Mouse (Mus musculus) thymus, postnatal 0 days (tissue): ENCODE data around the gene Krtap1-3. TPM values are rescaled to one million over a fixed set of nuclear protein-coding genes. Genes with fewer than 3 reads are reported as not detected.
"Not testable (repeated sequence)": the region's sequence is repeated elsewhere in the genome, so short reads cannot be mapped to it uniquely, and the experiment has no call there.

ENCODE experiments used
- DNase-seq: peaks from one replicate; pipeline ENCODE4 v3.0.0-alpha.2; 2015; ENCODE audit warnings: low spot score
- polyA plus RNA-seq: library from polyadenylated mRNA; unstranded; fragments of >200 nt; fragmentation: Nextera tagmentation; extraction: Ambion mirVana; gene quantifications from 2 replicates; pipeline ENCODE4 v1.2.1, GENCODE M21; 2015

Gene Krtap1-3
- polyA plus RNA-seq = not detected in 2 replicates

DNA sequence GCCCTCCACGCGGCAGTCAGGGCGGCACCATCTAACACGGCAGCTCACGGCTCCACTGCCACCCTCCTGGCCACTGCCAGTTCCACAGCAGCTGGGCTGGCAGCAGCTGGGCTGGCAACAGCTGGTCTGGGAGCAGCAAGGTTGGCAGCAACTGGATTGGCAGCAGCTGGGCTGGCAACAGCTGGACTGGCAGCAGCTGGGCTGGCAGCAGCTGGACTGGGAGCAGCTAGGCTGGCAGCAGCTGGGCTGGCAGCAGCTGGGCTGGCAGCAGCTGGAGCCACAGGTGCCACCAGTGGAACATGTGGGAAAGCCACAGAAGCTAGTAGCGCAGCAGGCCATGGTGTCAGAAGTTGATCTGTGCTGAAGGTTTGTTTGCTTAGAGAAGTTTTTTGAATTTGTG is at the start of gene Krtap1-3:
Gene Krtap1-3, minus strand, starts transcription at position 359 of the 400 bp plus-strand sequence.
- no peak for DNase-seq

DNA sequence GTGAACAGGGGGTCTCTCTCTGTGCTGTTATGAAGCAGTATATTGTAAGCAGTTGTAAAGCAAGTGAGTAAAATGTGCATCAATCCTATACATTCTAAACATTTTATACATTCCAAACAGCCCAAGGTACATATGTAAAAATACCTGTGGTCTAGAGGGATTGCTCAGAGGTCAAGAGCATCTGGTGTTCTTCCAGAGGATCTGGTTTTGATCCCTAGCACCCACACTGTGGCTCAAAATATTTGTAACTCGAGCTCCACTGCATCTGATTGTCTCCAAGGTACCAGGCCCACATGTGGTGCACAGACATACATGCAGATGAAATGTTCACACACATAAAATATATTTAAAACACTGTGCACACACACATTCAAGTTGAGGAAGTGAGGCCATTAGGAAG is 49.8 kb upstream of the Krtap1-3 start:
- no peak for DNase-seq

DNA sequence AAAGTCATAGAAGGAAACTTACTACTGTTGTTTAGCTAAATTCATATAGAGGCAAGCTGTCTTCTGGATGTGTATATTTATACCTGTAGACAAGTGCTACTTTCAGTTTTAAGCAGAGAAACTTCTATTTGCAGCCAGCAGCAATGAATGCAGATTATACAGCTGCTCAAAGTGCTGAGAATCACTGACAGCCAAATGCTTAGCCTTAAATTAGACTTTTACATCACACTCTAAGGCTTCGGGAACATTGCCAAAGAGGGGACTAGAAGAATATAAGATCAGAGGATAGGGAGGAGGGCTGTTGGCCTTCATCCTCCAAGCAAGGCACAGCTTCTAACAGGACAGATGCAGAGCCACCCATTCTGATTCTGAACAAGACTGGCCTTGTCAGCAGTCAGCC is 45.9 kb upstream of the Krtap1-3 start:
- no peak for DNase-seq

DNA sequence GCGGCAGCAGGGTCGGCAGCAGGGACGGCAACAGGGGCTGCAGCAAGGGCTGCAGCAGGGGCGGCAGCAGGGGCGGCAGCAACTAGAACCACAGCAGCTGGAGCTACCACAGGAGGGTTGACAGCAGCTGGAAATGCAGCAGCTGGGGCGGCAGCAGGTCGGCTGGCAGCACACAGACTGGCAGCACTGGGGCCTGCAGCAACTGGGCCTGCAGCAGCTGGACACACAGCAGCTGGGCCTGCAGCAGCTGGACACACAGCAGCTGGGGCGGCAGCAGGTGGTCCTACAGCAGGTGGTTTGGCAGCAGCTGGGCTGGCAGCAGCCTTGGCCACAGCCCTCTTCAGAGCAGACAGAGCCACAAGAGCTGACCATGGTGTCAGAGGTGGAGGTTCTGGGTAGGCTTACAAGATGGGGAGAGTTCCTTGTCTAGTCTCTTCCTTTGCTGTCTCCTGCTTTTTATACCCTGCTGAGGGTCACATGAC is 43.6 kb upstream of the Krtap1-3 start, which contains the start of gene Krtap4-2:
Gene Krtap4-2, minus strand, starts transcription at position 432 of the 482 bp plus-strand sequence.
- DNase-seq = no peak

DNA sequence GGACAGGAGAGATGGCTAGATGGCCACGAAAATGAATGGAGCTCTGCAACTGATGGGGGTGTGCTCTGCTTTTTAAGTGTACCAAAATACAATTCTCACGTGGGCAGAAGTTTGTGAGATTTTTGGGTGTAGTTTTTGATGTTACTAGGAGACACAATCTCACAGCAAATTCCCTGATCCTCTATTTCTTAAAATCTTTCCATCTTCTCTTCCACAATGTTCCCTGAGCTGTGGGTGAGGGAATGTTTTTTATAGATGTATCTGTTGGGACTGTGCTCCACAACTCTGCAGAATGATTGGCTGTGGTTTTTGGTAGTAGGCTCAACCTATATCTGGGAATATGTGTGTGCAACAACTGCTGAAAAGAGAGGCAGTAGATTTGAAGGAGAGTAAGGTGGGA is 42.2 kb upstream of the Krtap1-3 start:
- DNase-seq = no peak

DNA sequence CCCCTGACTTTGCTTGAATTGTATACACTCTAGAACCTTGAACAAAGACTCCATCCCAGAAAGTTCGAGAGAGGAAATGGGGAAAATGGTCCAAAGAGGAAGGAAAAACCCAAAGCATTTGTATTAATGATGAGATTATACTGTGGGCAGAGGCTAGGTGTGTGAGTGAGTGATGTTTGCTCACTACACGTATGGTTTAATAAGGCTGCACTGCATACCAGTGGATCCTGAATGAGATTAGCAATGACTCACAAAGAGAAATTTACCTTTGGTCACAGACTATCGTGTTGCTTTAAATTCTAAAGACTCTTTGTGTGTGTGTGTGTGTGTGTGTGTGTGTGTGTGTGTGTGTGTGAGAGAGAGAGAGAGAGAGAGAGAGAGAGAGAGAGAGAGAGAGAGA is 39.8 kb upstream of the Krtap1-3 start:
- DNase-seq = no peak

DNA sequence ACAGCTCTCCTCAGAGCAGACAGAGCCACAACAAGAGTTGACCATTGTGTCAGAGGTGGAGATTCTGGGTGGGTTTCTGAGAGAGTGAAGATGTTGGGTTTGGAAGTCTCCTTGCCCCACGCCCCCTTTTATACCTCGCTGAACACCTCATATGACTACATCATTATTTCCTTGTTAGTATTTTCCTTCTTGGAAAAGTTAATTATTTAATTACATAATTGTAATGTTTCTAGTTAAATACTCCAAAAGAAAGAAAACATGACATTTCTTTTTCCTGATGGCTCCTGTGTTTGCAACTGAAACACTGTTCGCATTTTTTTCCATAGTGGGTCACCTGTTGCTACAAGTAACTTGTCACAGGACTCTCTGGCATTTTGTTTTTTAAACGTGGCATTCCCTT is 37.0 kb upstream of the Krtap1-3 start, which contains the start of gene Krtap4-1:
Gene Krtap4-1, minus strand, starts transcription at position 101 of the 400 bp plus-strand sequence.
- DNase-seq = no peak

DNA sequence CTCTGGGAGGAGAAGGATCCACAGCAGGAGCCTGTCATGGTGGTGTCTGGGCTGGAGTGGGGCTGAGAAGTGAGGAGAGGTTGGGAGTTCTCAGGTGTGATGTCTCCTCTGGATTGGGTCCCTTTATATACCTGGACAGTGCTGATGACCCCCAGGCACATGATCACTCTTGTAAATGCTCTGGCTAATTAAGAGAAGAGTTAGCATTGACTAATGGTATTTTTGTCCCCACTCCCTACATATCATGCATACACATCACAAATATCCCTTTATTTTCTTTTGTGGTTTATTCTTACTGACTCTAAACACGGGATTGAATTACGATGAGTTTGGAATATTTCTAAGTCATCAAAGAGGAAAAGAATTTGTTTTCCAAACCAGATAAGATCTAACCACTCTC is 29.2 kb upstream of the Krtap1-3 start, which contains the start of gene Gm11562:
Gene Gm11562, minus strand, starts transcription at position 101 of the 400 bp plus-strand sequence.
- no peak for DNase-seq

DNA sequence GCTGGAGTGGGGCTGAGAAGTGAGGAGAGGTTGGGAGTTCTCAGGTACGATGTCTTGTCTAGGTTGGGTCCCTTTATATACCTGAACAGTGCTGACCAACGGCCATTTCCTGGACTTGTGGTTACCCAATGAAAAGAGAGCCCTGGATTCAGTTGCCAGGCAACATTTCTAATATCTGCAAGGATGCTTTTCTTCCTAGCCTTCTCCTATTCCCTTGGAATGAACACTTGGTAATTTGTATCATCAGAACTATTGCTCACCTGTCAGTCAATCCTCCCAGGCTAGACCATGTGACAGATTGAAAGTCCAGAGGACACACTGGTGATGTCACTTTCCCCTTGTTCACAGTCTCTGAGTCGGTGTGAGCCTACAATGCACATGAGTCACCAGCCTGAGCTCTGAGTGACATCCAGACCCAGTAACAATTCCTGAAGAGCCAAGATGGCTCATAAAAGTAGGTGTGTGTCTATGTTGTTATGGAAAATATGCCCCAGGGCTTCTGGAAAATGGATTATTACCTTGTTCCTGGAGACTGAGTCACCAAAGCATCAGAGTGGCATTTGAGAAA is 23.7 kb upstream of the Krtap1-3 start, which contains the start of gene Krtap2-4:
Gene Krtap2-4, minus strand, starts transcription at position 51 of the 568 bp plus-strand sequence.
- no peak for DNase-seq

DNA sequence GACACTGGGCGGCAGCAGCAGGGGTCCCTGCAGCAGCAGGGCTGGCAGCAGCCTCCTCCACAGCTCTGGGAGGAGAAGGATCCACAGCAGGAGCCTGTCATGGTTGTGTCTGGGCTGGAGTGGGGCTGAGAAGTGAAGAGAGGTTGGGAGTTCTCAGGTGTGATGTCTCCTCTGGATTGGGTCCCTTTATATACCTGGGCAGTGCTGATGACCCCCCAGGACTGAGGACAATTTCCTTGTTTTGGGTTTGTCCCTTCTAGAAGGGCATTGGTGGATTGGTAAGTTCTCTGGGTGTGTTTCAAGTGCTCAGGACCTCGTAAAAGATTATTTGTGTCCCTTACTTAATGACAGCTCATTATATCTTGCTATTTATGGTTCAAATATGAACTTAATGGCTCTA is 18.9 kb upstream of the Krtap1-3 start, which contains the start of gene Gm11937:
Gene Gm11937, minus strand, starts transcription at position 101 of the 400 bp plus-strand sequence.
- not testable (repeated sequence) for DNase-seq

DNA sequence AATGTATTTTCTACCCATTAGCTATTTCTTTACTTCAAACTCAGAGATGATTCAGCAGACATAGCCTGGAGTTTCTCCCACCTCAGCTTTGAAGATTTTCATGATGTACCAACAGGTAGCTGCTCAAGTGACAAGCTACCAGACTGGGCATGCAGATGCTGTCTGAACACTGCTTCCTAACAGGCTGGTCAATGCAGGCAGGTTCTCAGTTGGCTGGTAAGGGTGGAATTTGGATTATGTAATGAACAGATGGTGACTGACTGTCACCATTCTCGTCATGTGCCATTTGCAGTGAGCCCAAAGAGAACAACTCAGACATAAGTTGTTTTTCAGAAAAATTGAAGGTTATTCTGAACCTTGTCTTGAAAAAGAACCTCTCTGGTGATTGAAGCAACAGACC is 18.0 kb upstream of the Krtap1-3 start:
- DNase-seq = no peak

DNA sequence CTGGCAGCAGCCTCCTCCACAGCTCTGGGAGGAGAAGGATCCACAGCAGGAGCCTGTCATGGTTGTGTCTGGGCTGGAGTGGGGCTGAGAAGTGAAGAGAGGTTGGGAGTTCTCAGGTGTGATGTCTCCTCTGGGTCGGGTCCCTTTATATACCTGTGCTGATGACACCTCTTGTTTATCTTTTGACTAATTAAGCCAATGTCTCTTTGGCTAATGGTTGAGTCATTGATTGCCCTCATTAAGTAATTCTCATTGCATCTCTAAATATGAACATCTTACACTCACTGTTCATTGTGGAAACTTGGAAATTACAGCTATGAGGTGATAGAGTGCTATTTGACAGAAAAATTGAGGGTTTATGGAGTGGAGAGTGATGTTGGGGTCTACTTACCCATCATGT is 12.1 kb upstream of the Krtap1-3 start, which contains the start of gene Gm11938:
Gene Gm11938, minus strand, starts transcription at position 101 of the 400 bp plus-strand sequence.
- not testable (repeated sequence) for DNase-seq

DNA sequence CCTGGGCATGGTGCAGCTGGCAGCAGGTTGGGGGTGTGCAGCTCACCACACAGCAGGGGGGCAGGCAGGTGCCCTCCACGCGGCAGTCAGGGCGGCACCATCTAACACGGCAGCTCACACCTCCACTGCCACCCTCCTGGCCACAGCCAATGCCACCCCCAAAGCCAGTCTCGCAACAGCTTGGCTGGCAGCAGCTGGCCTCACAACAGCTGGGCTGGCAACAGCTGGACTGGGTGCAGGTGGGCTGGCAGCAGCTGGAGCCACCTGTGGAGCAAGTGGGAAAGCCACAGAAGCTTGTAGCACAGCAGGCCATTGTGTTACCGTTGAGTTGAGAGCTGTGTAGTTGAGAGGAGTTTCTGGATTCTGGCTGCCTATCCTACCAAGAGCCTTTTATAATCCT is 6.6 kb upstream of the Krtap1-3 start, which contains the start of gene Krtap9-3:
Gene Krtap9-3, minus strand, starts transcription at position 364 of the 400 bp plus-strand sequence.
- not testable (repeated sequence) for DNase-seq

DNA sequence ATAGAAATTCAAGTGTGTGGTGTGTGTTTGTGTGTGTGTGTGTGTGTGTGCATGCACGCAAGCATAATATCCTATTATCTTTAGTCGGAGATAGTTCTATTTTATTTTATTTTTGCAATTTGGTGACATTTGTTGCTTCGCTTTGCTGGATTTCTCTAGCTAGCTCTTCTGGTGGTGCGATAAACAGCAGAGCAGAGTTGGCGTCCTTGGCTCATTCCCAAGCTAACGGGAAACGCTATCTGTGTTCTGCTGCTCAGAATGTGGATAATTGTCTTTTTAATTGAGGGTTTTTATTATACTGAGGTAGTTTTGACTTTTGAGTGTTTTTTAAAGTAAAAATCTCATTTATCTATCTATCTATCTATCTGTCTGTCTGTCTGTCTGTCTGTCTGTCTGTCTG is 6.0 kb downstream of the Krtap1-3 start:
- DNase-seq = no peak

DNA sequence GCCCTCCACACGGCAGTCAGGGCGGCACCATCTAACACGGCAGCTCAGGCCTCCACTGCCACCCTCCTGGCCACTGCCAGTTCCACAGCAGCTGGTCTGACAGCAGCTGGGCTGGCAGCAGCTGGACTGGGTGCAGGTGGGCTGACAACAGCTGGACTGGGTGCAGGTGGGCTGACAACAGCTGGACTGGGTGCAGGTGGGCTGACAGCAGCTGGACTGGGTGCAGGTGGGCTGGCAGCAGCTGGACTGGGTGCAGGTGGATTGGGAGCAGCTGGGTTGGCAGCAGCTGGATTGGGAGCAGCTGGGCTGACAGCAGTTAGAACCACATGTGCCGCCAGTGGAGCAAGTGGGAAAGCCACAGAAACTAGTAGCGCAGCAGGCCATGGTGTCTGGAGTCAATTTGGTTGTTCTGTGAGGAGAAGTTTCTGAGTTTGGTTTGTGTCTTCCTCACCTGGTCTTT is 7.9 kb downstream of the Krtap1-3 start, which contains the start of gene Krtap1-4:
Gene Krtap1-4, minus strand, starts transcription at position 410 of the 460 bp plus-strand sequence.
- DNase-seq = no peak

DNA sequence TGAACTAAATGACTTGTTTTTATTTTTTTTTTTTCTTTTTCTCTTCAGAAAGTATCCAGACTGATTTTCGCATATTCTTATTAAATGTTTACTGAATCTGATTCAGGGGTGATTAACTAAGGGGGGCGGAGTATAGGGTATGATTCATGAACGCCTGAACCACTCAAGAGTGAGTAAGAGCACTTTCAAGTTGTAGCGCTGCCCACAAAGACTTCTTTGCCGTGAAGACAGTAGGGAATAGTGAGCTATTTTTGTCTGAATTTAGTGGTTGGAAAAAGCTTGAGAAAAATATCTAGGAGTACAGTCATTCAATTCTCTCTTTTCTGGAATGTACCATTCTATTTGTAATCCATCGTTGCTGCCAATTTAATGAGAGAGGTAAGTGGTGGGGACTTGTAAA is 9.6 kb downstream of the Krtap1-3 start:
- no peak for DNase-seq

DNA sequence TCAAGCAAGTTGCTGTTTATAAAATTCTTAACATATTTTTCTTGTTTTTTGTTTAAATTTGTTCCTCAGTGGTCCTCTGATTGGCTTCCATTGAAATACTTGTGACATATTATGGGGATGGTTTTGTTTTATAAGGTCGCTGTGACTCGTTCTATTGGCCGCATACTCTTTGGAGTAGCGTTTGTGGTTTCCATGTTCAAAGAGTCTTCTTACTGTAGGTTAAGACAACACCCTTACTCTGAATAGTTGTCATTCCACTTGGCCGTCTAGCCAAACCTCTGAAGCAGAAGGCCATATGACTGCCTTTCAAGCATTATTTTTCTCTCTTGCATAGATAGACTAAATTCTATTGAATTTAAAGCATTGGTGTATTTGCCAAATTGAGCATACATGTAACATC is 10.1 kb downstream of the Krtap1-3 start:
- DNase-seq = no peak

DNA sequence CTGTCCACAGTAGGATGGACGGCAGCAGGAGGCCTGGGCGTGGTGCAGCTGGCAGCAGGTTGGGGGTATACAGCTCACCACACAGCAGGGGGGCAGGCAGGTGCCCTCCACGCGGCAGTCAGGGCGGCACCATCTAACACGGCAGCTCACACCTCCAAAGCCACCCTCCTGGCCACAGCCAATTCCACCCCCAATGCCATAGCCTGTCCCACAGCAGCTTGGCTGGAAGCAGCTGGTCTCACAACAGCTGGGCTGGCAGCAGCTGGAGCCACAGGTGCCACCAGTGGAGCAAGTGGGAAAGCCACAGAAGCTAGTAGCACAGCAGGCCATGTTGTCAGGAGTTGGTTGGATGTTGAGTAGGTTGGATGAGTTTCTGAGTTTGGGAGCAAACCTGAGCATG is 10.5 kb downstream of the Krtap1-3 start, which contains the start of gene Krtap1-5:
Gene Krtap1-5, minus strand, starts transcription at position 381 of the 400 bp plus-strand sequence.
- DNase-seq = no peak

DNA sequence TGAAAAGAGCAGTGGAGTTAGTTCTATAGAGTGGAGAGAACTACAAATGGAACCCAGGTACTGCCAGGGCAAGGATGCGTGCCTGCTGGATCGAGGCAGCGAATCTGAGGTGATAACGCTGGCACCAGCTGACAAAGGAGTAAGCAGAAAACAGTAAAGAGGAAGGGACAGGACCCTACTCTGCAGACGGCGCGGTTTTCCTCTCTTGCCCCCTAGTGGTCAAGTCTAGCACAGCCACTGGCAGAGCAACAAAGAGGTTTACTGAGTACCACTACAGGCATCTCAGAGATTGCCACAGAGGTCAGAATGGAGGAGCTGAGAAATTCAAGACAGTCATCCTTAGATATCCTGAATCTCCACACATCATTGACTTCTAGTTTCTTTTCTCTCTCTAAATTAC is 17.0 kb downstream of the Krtap1-3 start:
- DNase-seq = peak; percentile 59

DNA sequence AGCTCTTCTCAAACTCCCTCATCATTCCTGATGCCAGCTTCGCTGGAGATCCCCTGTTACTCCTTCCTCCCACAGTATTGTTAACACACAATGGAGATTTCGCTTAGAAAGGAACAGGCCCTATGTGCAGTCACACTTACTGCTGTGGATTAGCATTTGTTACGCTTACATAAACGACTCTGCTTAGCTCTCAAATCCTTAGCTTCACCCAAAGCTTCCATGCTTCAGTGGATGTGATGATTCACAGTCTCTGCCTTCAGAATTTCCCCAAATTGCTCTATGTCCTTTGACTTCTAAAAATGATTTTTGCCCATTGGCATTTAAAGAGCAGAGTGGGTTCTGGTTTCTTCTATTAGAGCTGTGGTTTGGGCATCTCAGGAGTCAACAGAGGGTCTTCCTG is 18.0 kb downstream of the Krtap1-3 start:
- DNase-seq = no peak

DNA sequence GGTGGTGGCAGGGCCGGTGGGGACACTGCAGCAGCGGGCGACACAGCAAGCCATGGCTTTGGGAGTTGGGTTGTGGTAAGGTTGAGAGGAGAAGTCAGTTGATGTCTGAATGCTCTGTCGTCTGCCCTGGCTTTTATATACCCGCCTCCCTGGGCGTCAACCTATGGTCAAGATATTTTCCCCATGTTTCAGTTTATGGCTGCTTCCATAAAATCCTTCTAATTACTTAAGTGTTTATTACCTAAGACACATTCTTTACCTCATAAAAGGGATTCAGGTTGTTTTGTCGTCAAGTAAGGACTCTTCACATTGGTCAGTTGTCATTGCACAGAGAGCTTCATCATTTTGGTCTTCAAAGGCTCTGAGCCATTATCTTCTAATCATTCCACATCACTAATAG is 24.6 kb downstream of the Krtap1-3 start, which contains the start of gene Krtap3-1:
Gene Krtap3-1, minus strand, starts transcription at position 101 of the 400 bp plus-strand sequence.
- DNase-seq = no peak

DNA sequence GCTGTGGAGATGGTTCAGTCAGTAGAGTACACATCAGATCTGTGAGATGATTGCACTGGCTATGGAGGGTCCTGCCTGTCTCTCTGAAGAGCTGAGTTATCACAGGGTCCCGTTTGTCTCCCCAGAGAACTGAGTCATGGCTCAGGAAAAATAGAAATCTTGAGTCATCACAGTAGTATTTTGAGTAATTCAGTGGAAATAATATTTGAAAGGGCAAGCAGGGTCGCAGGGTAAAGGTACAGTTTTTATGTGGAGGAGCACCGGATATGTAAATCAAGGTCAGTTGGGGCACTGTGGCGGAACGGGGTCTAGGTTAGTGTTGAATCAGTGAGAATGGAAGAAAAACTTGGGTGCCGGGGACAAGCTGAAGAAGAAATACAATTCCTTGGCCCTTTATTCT is 28.6 kb downstream of the Krtap1-3 start:
- no peak for DNase-seq
